Mouse (Mus musculus): Measurements from ENCODE around the gene Tial1.
A peak's percentile ranks its signal among the peaks of the same experiment; 100 is the strongest.

Gene Tial1

GRCm38 (mm10) chr7:128461285-128462215 is at the start of gene Tial1:
Gene Tial1 (minus strand): TSS chr7:128461717.
- DNase-seq (ENCODE audit: low spot score in 2 of 2), result peak; percentile 98 to 99

DNA sequence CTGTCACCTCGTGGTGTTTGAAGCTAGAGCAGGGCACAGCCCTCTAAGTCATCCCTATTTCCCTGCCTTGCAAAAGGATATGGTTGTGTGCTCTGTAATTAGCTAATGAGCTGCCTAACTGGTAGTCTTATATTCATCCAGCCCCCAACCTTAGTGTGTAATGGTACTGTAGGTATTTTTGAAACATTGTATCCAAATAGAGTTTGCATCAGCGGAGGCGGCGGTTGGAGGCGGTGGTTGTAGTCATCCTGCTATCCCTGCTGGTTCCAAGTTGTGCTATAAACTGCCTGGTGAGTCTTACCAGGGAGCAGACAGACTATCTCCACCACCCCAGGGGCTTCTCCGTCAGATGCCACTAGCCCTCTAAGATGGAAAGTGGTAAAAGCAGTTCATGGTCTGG is 42.6 kb upstream of the Tial1 start:
- no peak for DNase-seq (ENCODE audit: low spot score in 2 of 2)

- DNase-seq (ENCODE audit: low spot score in 2 of 2), result no peak
These were observed 38.3 kb upstream of the Tial1 start for GRCm38 (mm10) chr7:128499801-128500200.

- DNase-seq (ENCODE audit: low spot score in 2 of 2), result no peak
These were observed 33.0 kb upstream of the Tial1 start for GRCm38 (mm10) chr7:128494546-128494945.

- DNase-seq (ENCODE audit: low spot score in 2 of 2), result no peak
These were observed 27.5 kb upstream of the Tial1 start for GRCm38 (mm10) chr7:128488986-128489385.

DNA sequence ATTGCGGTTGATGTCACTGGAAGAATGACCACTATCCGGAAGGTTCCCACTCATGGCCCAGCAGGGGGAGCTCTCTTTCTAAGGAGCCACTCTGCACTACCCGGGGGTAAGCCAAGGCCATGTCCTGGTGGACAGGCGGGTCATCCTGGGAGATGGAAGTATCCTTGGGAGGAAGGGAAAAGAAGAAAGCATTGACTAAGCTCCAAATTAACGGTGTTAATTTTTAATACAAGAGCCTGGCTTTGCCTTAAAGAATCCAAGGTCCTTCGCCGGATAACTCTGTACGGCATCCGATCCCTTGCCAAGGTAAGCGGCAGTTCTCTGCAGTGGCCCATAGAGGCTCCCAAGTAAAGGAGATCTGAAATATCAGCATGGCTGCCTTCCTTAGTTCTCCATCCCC is 12.8 kb upstream of the Tial1 start:
- peak; percentile 13 to 50 for DNase-seq (ENCODE audit: low spot score in 2 of 2)

DNA sequence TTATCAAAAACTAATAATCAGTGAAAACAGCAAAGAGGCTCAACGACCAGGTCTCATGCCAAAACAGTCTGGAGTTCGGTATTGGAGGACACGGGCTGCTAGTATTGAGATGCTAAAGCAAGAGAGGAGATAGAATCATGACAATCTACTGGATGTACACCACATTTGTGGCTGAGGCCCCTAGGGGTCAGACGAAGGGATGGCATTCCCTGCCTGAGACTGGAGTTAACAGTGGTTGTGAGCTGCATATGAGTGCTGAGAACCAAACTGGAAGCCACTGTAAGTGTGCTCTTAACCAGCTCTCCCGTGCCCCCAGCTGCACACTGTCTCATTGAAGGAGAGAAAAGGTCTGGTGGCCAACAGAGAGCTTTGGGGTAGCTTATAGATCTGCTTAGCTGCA is 889 bp upstream of the Tial1 start:
- peak; percentile 7 to 12 for DNase-seq (ENCODE audit: low spot score in 2 of 2)

GRCm38 (mm10) chr7:128460865-128461228 is 670 bp downstream of the Tial1 start:
- no peak for DNase-seq (ENCODE audit: low spot score in 2 of 2)

DNA sequence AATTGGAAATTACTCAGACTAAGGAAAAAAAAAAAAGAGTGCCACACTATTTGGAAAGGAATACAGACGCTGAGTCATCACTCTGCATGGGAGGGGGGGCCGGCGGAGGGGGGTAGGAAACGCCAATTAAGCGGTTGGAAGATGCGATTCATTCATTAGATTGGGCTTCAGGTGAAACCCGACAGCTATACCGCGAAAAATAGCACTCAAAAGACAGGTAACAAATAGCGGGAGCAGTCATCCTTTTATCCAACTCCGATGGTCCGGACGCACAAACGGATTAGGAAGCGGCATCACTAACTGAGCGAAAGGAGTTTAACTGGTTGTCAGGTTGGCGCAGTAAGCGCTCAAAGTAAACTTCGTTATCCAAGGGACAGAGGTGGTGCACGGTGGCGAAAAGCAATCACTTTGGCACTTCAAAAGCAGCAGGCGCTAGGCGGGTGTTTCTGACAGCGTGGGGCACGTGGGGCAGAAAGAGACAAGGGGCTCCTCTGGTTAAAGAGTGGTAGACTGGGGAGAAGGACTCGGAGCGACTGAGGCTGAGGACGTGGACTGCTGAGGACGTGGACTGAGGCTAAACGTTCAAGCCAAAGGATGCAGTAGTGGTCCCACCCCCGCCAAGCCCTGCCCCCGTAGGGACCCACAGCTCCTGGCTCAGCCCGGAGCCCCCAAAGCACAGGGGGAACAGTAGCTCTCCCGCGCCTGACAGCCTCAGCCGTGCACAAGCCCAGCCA is 1.2 kb downstream of the Tial1 start:
- peak; percentile 20 to 29 for DNase-seq (ENCODE audit: low spot score in 2 of 2)

GRCm38 (mm10) chr7:128459791-128460130 is 1.8 kb downstream of the Tial1 start:
- DNase-seq (ENCODE audit: low spot score in 2 of 2), result no peak

DNA sequence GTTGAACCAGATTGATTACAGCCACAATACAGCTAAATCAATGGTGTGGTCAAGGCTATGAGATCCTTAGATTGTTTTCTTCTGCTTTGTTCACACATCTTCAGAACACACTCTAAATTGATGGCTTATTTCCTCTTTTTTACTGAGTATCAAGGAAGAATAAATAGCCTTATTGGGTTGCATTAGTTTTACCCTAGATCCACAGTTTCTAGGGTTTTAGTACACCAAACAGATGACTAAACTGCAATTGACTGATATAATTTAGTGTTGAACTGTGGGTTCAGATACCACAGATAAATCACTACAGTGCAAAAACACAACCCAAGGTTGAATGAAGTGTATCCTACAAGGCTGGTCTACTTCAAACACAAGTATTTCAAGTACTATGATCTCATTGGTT is 3.5 kb downstream of the Tial1 start:
- no peak for DNase-seq (ENCODE audit: low spot score in 2 of 2)

DNA sequence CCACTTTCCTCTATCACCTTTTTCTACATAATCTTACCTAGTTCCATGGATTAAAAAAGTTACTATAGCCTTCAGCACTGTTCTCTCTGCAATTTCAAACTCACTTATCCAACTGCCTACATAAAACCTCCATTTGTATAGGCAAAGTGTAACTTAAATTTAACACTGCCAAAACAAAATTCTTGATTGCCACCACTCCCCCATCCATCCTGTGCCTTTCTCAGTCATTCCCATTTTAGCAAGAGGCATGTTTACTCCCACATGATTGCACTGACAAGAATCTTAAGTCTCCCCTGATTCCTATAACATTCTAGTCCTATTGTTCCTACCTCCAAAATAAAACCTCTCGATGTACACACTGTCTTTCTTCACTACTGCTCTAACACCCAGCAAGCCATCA is 8.8 kb downstream of the Tial1 start:
- DNase-seq (ENCODE audit: low spot score in 2 of 2), result no peak

DNA sequence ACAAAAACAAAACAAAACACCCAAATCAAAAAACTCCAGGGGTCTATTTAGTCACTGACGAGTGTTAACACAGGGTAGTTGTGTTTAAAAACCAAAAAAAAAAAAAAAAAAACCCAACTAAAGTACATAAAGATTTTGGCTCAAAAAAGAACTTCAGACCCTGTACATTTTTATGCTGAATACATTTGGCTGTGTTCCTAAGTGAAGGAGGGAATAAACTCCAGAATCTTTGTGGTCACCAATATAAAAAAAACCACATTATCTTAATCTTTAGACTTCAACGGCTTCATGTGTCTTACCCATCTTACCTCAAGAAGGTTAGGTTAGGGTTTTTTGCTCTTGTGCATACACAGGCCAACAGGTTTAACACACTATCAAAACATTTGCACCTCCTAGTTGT is 20.9 kb downstream of the Tial1 start:
- no peak for DNase-seq (ENCODE audit: low spot score in 2 of 2)

DNA sequence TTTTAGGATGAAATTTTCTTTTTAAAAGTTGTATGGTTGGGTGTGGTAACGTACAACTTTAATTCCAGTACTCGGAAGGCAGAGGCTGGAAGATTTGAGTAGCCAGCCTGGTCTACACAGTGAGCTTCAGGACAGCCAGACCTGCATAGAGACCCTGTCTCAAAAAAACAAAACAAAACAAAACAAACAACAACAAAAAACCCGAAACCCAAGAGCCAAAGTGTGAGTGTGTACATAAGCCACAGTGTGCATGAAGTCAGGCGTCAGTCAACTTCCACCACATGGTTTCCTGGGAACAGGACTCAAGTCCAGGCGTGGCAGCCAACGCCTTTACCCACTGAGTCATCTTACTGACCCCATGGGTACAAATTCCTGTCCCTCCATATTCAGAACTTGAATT is 22.3 kb downstream of the Tial1 start:
- DNase-seq (ENCODE audit: low spot score in 2 of 2), result no peak

- no peak for DNase-seq (ENCODE audit: low spot score in 2 of 2)
These were observed 23.4 kb downstream of the Tial1 start for GRCm38 (mm10) chr7:128438131-128438530.

- no peak for DNase-seq (ENCODE audit: low spot score in 2 of 2)
These were observed 28.3 kb downstream of the Tial1 start for GRCm38 (mm10) chr7:128433213-128433612.

DNA sequence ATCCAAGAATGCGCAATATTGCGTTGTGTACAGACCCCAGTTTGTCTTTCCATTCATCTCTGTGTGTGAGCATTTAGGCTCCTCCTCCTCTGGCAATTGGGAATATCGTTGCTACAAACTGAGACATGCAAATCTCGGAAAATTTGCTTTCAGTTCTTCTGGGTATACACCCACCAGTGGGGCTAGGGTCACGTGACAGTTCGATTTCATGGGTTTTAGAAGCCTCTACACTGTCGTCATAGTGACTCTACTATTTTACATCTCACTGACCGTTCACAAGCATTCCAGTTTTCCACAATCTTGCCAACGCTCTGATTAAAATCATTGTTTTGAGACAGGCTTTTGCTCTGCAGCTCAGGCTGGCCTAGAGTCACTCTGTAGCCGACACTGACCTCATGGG is 28.9 kb downstream of the Tial1 start:
- no peak for DNase-seq (ENCODE audit: low spot score in 2 of 2)

GRCm38 (mm10) chr7:128422491-128422890 is 39.0 kb downstream of the Tial1 start:
- no peak for DNase-seq (ENCODE audit: low spot score in 2 of 2)

DNA sequence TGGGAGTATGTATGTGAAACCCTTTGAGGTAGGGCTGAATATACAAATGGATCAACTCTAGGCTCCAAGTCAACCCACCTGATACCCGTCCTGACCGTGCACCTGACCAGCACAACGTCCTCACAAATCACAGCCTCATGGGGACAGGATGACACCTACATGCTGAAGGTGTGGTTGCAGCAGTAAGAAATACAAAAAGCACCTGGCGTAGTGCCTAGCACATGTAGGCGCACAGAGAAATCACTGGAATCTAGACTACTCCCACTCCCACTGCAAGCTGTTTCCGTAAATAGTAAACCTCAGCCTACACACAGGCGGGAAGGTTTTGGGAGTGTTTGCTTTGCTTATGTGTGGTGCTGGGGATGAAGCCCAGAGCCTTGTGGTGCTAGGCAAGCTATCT is 39.8 kb downstream of the Tial1 start:
- DNase-seq (ENCODE audit: low spot score in 2 of 2), result no peak

- no peak for DNase-seq (ENCODE audit: low spot score in 2 of 2)
These were observed 41.8 kb downstream of the Tial1 start for GRCm38 (mm10) chr7:128419690-128420089.

- peak; percentile 37 to 56 for DNase-seq (ENCODE audit: low spot score in 2 of 2)
These were observed 43.4 kb downstream of the Tial1 start, which contains the start of gene Rgs10 for GRCm38 (mm10) chr7:128417930-128418779. Gene Rgs10 (minus strand): TSS chr7:128418758.
